Mouse (Mus musculus) heart, adult 2 months (tissue): ENCODE data around the gene Clec2d.

Experiments
- CTCF ChIP-seq: fragments of 200-600 bp; IDR thresholded peaks from 2 replicates; pipeline ENCODE4 v1.8.1; 2022; ENCODE audit warnings: antibody characterized with exemption, mild to moderate bottlenecking, moderate library complexity
- EP300 ChIP-seq: fragments of 200-500 bp; IDR thresholded peaks from 2 replicates; pipeline ENCODE4 v1.6.1; 2011; ENCODE audit warnings: low read depth, low read length, control low read depth; ENCODE audit not compliant: insufficient read depth

- TF ChIP-seq CTCF, result no peak
- no peak for TF ChIP-seq EP300
Measured at GRCm38 (mm10) chr6:129222188-129222800, 41.9 kb downstream of the Clec2d start.
